Mouse (Mus musculus): ENCODE data around the gene Vwa2. TPM values are rescaled to one million over a fixed set of nuclear protein-coding genes. Genes with fewer than 3 reads are reported as not detected.

Gene Vwa2
- polyA plus RNA-seq, 1 experiment from 2014 or later = 0.59 TPM

DNA sequence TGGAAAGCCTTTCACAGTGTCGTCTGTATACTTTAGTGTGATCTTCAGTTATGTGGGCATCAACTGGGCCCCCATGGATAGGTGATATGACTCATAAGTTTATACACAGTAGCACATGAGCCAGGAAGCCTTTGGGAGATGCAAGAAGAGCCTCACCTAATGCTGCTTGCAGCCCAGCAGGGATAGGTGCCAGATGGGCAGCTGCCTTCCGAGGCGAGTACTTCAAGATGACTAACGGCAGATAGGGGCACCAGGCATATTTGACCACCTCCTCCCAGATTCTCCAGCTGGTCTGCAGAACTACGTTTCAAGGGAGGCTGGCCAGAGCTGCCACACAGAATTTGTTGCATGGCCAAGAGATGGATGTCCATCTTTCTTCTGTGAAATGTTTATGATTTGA is 19.3 kb downstream of the Vwa2 start:
- ATAC-seq (replicated peaks; ENCODE audit: low FRiP score) (no peak), DNase-seq (ENCODE audit: low spot score) (no peak)
- H3K4me3 ChIP-seq (ENCODE audit: low read depth, low read length) = no peak overlapping the region
- H3K4me1 ChIP-seq (replicated peaks; ENCODE audit: control insufficient read depth, insufficient read depth, low read length) = no peaks in the 10 kb centered on the region
- 64% methylated on average over 5 of the region's 5 CpGs for WGBS
- H3K9ac ChIP-seq (ENCODE audit: low read depth, low read length) = no peak overlapping the region
- H3K4me2 ChIP-seq = no peak overlapping the region
- H3K27ac ChIP-seq (ENCODE audit: low read depth, low read length) = no peak overlapping the region
- no peaks in the 10 kb centered on the region for H3K9me3 ChIP-seq (ENCODE audit: control insufficient read depth, low read length)
- H3K27me3 ChIP-seq (replicated peaks; ENCODE audit: control insufficient read depth, insufficient read depth, low read length) = no peaks in the 10 kb centered on the region
- H3K36me3 ChIP-seq (ENCODE audit: control insufficient read depth, insufficient read depth, low read length) = no peaks in the 10 kb centered on the region

DNA sequence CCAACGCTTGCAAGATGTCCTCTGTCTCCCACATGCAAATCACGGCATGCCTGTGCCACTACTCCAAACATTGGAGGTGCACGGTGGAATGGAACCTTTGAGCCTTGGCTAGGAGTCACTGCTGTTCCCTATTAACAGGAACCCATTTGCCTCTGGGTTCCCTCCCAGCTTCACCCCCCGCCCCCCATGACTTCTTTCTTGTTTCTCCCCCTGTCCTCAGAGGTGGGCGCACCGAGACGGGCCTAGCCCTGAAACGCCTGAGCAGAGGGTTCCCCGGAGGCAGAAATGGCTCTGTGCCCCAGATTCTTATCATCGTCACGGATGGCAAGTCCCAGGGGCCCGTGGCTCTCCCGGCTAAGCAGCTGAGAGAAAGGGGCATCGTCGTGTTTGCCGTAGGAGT is 23.6 kb downstream of the Vwa2 start:
- H3K27ac ChIP-seq (ENCODE audit: low read depth, low read length) = no peak overlapping the region
- ATAC-seq (replicated peaks; ENCODE audit: low FRiP score) (no peak), DNase-seq (ENCODE audit: low spot score) (no peak)
- H3K4me2 ChIP-seq = no peak overlapping the region
- no peaks in the 10 kb centered on the region for H3K27me3 ChIP-seq (replicated peaks; ENCODE audit: control insufficient read depth, insufficient read depth, low read length)
- no peak overlapping the region for H3K4me3 ChIP-seq (ENCODE audit: low read depth, low read length)
- H3K4me1 ChIP-seq (replicated peaks; ENCODE audit: control insufficient read depth, insufficient read depth, low read length) = no peaks in the 10 kb centered on the region
- no peaks in the 10 kb centered on the region for H3K36me3 ChIP-seq (ENCODE audit: control insufficient read depth, insufficient read depth, low read length)
- WGBS = 79% methylated on average over 16 of the region's 16 CpGs
- no peak overlapping the region for H3K9ac ChIP-seq (ENCODE audit: low read depth, low read length)
- H3K9me3 ChIP-seq (ENCODE audit: control insufficient read depth, low read length) = no peaks in the 10 kb centered on the region

DNA sequence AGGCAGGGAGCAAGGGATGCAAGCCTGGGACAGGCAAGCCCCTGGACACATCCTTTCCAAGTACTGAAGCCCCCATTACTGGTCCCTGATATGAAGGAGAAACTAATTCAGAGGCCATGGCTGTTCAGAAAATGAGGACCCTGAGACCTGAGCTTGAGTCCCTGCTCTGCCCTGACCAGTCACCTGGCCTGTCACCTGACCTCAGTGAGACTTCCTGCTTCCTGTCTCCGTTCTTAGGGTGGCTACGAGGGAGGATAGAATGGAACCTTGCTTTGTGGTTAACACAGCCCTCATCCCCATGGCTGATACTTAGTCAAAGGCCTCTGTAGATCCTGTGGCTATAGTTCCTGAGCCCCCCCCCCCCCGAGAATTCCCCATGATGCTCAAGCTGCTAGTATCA is 30.0 kb downstream of the Vwa2 start:
- WGBS = 64% methylated on average over 3 of the region's 3 CpGs
- no peak for DNase-seq (ENCODE audit: low spot score)
- Histone ChIP-seq H3K4me2 (no peak overlapping the region), H3K4me1 (replicated peaks; ENCODE audit: control insufficient read depth, insufficient read depth, low read length) (no peaks in the 10 kb centered on the region), H3K9ac (ENCODE audit: low read depth, low read length) (no peak overlapping the region), H3K27ac (ENCODE audit: low read depth, low read length) (no peak overlapping the region), H3K27me3 (replicated peaks; ENCODE audit: control insufficient read depth, insufficient read depth, low read length) (no peaks in the 10 kb centered on the region), H3K36me3 (ENCODE audit: control insufficient read depth, insufficient read depth, low read length) (no peaks in the 10 kb centered on the region), H3K9me3 (ENCODE audit: control insufficient read depth, low read length) (no peaks in the 10 kb centered on the region), H3K4me3 (ENCODE audit: low read depth, low read length) (no peak overlapping the region)
- no peak for ATAC-seq (replicated peaks; ENCODE audit: low FRiP score)

DNA sequence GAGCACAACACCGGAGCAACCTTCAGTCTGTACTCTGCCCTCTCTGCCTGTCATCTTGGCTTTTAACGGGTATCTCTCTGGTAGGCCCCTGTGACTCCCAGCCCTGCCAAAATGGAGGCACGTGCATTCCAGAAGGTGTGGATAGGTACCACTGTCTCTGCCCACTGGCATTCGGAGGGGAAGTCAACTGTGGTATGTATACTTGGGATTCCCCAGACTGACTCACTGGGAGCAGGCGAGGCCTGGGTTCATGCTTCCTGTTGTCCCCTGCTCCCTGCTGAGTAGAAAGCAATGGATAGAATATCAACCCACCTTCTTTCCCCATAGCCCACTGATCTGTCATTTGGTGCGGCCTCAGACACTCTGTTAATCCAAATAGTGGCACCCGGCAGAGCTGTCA is 31.3 kb downstream of the Vwa2 start:
- Histone ChIP-seq H3K4me2 (no peak overlapping the region), H3K27me3 (replicated peaks; ENCODE audit: control insufficient read depth, insufficient read depth, low read length) (no peaks in the 10 kb centered on the region), H3K4me1 (replicated peaks; ENCODE audit: control insufficient read depth, insufficient read depth, low read length) (no peaks in the 10 kb centered on the region), H3K4me3 (ENCODE audit: low read depth, low read length) (no peak overlapping the region), H3K9ac (ENCODE audit: low read depth, low read length) (no peak overlapping the region), H3K9me3 (ENCODE audit: control insufficient read depth, low read length) (no peaks in the 10 kb centered on the region), H3K27ac (ENCODE audit: low read depth, low read length) (no peak overlapping the region), H3K36me3 (ENCODE audit: control insufficient read depth, insufficient read depth, low read length) (no peaks in the 10 kb centered on the region)
- ATAC-seq (replicated peaks; ENCODE audit: low FRiP score) (no peak), DNase-seq (ENCODE audit: low spot score) (no peak)
- WGBS = 81% methylated on average over 7 of the region's 7 CpGs

DNA sequence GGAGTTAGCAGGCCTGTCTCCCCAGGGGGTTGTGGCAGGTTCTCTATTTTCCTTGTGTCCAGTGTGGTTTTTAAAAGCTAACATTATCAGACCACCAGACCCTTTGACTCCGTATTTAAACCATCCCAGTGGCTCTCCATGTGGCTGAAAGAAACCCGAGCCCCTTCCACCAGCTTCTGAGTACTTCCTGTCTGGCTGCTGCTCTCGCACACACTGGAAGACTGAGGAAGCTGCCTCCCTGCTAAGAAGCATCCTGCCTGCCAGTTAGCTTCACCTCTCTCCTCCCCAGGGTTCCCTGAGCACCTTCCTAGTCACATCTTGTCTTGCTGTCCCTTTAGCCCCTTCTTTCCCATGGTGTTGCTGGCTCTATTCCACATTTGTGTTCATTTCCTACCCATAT is 33.8 kb downstream of the Vwa2 start:
- H3K9me3 ChIP-seq (ENCODE audit: control insufficient read depth, low read length) = no peaks in the 10 kb centered on the region
- no peak overlapping the region for H3K4me3 ChIP-seq (ENCODE audit: low read depth, low read length)
- WGBS = 17% methylated on average over 3 of the region's 3 CpGs
- H3K27me3 ChIP-seq (replicated peaks; ENCODE audit: control insufficient read depth, insufficient read depth, low read length) = no peaks in the 10 kb centered on the region
- H3K36me3 ChIP-seq (ENCODE audit: control insufficient read depth, insufficient read depth, low read length) = no peaks in the 10 kb centered on the region
- H3K4me1 ChIP-seq (replicated peaks; ENCODE audit: control insufficient read depth, insufficient read depth, low read length) = no peaks in the 10 kb centered on the region
- H3K4me2 ChIP-seq = no peak overlapping the region
- H3K27ac ChIP-seq (ENCODE audit: low read depth, low read length) = no peak overlapping the region
- DNase-seq (ENCODE audit: low spot score) (no peak), ATAC-seq (replicated peaks; ENCODE audit: low FRiP score) (no peak)
- H3K9ac ChIP-seq (ENCODE audit: low read depth, low read length) = no peak overlapping the region

DNA sequence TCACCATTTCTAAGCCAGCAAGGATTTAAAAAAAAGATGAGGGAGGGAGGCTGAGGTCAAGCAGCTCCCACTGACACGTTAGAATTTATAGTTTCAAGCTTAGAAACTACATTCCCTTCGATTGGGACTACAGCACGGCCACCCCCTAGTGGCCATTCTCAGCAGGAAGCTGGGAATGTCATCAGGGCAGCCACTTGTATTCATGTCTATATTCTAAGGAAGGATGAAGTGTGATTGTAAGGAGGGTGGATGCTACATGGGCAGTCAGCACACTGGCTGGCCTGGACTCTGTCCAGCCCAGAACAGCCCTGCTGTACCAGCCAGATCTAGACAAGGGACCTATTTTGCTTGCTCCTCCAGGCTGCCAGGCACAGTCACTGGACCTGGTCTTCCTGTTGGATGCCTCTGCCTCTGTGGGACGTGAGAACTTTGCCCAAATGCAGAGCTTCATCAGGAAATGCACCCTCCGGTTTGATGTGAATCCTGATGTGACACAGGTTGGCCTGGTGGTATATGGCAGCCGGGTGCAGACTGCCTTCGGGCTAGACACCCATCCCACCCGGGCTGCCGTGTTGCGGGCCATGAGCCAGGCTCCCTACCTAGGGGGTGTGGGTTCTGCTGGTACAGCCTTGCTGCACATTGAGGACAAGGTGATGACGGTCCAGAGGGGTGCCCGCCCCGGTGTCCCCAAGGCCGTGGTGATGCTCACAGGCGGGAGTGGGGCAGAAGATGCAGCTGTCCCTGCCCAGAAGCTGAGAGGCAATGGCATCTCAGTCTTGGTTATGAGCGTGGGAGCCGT is 34.6 kb downstream of the Vwa2 start:
- H3K27ac ChIP-seq (ENCODE audit: low read depth, low read length) = no peak overlapping the region
- H3K4me3 ChIP-seq (ENCODE audit: low read depth, low read length) = no peak overlapping the region
- H3K9ac ChIP-seq (ENCODE audit: low read depth, low read length) = no peak overlapping the region
- DNase-seq (ENCODE audit: low spot score) = peak; percentile 40
- 71% methylated on average over 17 of the region's 17 CpGs for WGBS
- no peaks in the 10 kb centered on the region for H3K4me1 ChIP-seq (replicated peaks; ENCODE audit: control insufficient read depth, insufficient read depth, low read length)
- H3K27me3 ChIP-seq (replicated peaks; ENCODE audit: control insufficient read depth, insufficient read depth, low read length) = no peaks in the 10 kb centered on the region
- H3K36me3 ChIP-seq (ENCODE audit: control insufficient read depth, insufficient read depth, low read length) = no peaks in the 10 kb centered on the region
- H3K4me2 ChIP-seq = no peak overlapping the region
- no peaks in the 10 kb centered on the region for H3K9me3 ChIP-seq (ENCODE audit: control insufficient read depth, low read length)
- ATAC-seq (replicated peaks; ENCODE audit: low FRiP score) = no peak

DNA sequence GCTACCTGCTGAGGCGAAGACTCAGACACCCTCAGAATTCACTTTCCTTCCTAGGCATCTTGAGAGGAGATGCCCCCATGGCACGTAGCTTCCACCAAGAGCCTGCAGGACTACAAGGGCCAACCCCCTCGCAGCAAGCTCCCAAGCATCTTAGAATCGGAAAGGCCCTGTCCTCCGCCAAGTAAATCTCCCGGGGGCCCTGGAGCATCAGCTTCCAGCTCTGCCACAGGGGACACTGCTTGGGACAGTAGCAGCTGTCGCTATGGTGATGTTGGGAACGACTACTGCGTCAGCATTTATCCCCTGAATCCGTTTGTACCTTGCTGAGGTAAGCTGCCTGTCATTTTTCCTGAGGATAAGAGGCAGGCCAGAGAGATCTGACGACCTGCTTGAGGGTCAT is 36.5 kb downstream of the Vwa2 start:
- no peak overlapping the region for H3K9ac ChIP-seq (ENCODE audit: low read depth, low read length)
- no peak overlapping the region for H3K27ac ChIP-seq (ENCODE audit: low read depth, low read length)
- no peak overlapping the region for H3K4me2 ChIP-seq
- no peaks in the 10 kb centered on the region for H3K4me1 ChIP-seq (replicated peaks; ENCODE audit: control insufficient read depth, insufficient read depth, low read length)
- ATAC-seq (replicated peaks; ENCODE audit: low FRiP score) (no peak), DNase-seq (ENCODE audit: low spot score) (no peak)
- no peak overlapping the region for H3K4me3 ChIP-seq (ENCODE audit: low read depth, low read length)
- H3K27me3 ChIP-seq (replicated peaks; ENCODE audit: control insufficient read depth, insufficient read depth, low read length) = no peaks in the 10 kb centered on the region
- H3K36me3 ChIP-seq (ENCODE audit: control insufficient read depth, insufficient read depth, low read length) = no peaks in the 10 kb centered on the region
- WGBS = 58% methylated on average over 11 of the region's 11 CpGs
- H3K9me3 ChIP-seq (ENCODE audit: control insufficient read depth, low read length) = no peaks in the 10 kb centered on the region

DNA sequence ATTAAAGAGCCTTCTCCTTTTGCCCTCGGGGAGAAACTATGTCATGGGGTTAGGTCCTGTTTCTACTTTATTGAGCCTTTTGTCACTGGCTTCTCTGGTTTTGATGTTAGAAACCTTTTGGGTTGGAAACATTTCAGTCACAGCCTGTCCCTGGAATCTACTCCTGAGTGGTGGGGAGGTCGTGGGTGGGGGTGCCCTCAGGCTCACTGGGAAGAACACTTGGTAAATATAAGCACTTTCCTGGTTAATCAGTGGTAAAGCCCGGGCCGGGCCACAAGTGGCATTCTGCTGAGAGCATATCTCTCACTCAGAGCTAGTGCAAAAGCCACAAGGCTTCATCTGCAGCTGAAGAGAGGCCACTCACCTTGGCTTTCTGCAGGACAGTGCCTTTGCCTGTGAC is 39.7 kb downstream of the Vwa2 start:
- Histone ChIP-seq H3K9ac (ENCODE audit: low read depth, low read length) (no peak overlapping the region), H3K4me3 (ENCODE audit: low read depth, low read length) (no peak overlapping the region), H3K4me1 (replicated peaks; ENCODE audit: control insufficient read depth, insufficient read depth, low read length) (no peaks in the 10 kb centered on the region), H3K4me2 (no peak overlapping the region), H3K27ac (ENCODE audit: low read depth, low read length) (no peak overlapping the region), H3K27me3 (replicated peaks; ENCODE audit: control insufficient read depth, insufficient read depth, low read length) (no peaks in the 10 kb centered on the region), H3K9me3 (ENCODE audit: control insufficient read depth, low read length) (no peaks in the 10 kb centered on the region), H3K36me3 (ENCODE audit: control insufficient read depth, insufficient read depth, low read length) (no peaks in the 10 kb centered on the region)
- no peak for DNase-seq (ENCODE audit: low spot score)
- WGBS = 70% methylated on average over 4 of the region's 4 CpGs
- no peak for ATAC-seq (replicated peaks; ENCODE audit: low FRiP score)

DNA sequence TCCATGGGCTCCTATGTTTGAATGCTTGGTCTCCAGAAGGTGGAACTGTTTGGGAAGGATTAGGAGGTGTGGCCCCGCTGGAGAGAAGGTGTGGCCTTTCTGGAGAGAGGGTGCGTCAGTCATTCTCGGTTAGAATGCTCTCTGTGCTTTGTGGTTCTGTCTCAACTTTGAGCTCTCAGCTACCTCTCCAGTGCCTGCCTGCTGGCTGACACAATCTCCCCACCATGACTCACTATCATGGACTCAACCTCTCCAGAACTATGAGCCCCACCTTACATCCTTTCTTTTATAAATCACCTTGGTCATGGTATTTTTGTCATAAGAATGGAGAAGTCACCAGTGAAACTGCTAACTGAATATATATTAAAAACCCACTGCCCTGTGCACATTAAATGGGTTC is 40.6 kb downstream of the Vwa2 start:
- Histone ChIP-seq H3K9ac (ENCODE audit: low read depth, low read length) (no peak overlapping the region), H3K27me3 (replicated peaks; ENCODE audit: control insufficient read depth, insufficient read depth, low read length) (no peaks in the 10 kb centered on the region), H3K36me3 (ENCODE audit: control insufficient read depth, insufficient read depth, low read length) (no peaks in the 10 kb centered on the region), H3K4me1 (replicated peaks; ENCODE audit: control insufficient read depth, insufficient read depth, low read length) (no peaks in the 10 kb centered on the region), H3K9me3 (ENCODE audit: control insufficient read depth, low read length) (no peaks in the 10 kb centered on the region), H3K4me3 (ENCODE audit: low read depth, low read length) (no peak overlapping the region), H3K4me2 (no peak overlapping the region), H3K27ac (ENCODE audit: low read depth, low read length) (no peak overlapping the region)
- DNase-seq (ENCODE audit: low spot score) (no peak), ATAC-seq (replicated peaks; ENCODE audit: low FRiP score) (no peak)
- WGBS = 87% methylated on average over 3 of the region's 3 CpGs

Measured in liver, embryonic 11.5 days (tissue).